Mouse (Mus musculus): Measurements from ENCODE around the gene Gm10912.
"Not testable (repeated sequence)": the region's sequence is repeated elsewhere in the genome, so short reads cannot be mapped to it uniquely, and the experiment has no call there.

Gene Gm10912

DNA sequence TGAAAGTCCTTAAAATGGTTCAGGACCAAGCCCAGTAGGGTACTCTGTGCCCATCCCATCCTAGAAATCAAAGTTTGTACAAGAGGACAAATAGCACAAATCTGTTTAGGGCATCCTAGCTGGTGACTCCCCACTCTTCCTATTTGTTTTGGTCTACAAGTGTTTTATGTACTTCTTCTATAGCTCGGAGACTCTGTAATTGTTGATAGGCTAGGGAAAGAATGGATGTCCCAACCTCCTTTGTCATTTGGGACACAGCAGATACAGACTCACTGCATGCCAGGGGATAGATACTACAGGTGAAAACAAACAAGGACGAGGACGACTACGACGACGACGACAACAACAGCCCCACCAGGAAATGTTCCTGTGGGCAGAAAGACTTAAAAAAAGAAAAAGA is 2.8 kb downstream of the Gm10912 start, which contains the start of gene Gm10799:
Gm10799 (minus strand) TSS at position 101 of the 400 bp plus-strand sequence.
- in situ Hi-C loops (cut with MboI, MseI): not testable (repeated sequence)

- in situ Hi-C loops (cut with MboI, MseI): no loop called here
Observed at GRCm38 (mm10) chr2:104069704-104070185, 4.1 kb downstream of the Gm10912 start, which contains the start of gene Cd59b. Gene Cd59b, plus strand, starts transcription at chr2:104069849.

- in situ Hi-C loops (cut with MboI, MseI): not testable (repeated sequence)
Observed at GRCm38 (mm10) chr2:104078285-104078684, 12.7 kb downstream of the Gm10912 start.

DNA sequence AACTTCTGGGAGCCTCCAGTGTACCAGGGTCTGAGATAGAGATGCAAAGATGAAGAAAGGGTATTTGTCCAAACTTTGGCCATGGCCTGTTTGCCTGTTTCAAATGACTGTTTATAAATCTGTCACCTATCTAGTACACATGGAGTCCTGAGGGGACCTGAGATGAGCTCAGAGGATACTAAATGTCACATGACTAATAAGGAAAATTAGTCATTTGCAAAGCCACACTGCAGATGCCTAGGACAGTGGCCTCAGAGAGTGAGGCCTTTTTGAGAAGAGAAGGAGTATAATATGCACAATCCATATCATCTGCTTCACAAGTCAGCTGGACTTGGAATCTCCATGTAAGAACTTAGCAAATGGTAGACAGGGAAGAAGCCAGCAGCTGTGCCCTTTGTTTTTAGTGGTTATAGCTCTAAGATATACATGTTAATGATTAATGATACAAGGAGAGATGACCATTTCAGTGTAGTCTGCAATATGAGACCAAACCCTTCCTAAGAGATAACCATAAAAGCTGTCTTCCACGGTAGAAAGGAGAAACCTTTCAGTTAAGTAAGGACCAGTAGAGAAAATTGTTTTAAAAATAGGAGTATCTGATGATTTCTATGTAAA is 15.9 kb downstream of the Gm10912 start:
- in situ Hi-C loops (cut with MboI, MseI): not testable (repeated sequence)

- in situ Hi-C loops (cut with MboI, MseI): no loop called here
Observed at GRCm38 (mm10) chr2:104082474-104082873, 16.8 kb downstream of the Gm10912 start.

DNA sequence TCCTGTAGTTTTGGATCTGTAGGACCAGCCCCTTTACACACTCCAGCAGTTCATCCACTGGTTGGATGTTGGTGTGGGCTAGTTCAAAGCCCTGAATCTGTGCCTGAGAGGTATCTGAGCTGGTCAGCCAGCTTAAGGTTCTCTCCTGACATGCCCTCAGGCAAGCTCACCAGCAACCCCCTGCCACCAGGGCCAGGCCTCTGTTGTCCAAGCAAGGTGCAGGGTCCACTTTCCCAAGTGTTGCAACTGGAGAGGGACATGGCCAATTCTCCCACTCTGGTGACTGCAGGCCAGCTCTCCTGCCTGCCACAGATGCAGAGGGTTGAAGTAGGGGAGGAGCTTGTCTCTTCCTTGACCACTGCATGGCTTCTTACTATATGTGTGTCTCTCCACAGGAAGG is 18.4 kb downstream of the Gm10912 start:
- in situ Hi-C loops (cut with MboI, MseI): not testable (repeated sequence)

DNA sequence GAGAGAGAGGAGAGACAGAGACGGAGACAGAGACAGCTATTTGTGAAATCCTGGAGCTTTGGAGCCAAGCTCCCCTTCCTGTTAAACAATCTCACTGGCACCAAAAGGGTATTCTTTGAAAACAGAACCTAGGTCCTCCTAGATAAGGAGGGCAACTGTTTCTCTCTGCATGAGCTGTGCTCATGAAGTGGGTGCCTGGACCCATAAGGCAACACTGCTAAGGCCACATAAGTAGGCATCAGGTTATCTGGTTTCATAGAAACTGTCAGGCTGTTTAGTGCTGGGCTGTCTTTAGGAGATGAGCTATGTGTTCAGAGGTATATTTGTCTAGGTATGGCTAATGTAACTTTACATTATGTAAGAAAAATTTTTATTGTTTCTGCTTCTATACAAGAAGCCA is 21.9 kb downstream of the Gm10912 start:
- in situ Hi-C loops (cut with MboI, MseI): loop anchor here (5.0 kb wide), 1 partner anchor 75 kb away; no protein-coding TSS in a partner anchor

GRCm38 (mm10) chr2:104093305-104093704 is 27.7 kb downstream of the Gm10912 start:
- in situ Hi-C loops (cut with MboI, MseI): no loop called here

DNA sequence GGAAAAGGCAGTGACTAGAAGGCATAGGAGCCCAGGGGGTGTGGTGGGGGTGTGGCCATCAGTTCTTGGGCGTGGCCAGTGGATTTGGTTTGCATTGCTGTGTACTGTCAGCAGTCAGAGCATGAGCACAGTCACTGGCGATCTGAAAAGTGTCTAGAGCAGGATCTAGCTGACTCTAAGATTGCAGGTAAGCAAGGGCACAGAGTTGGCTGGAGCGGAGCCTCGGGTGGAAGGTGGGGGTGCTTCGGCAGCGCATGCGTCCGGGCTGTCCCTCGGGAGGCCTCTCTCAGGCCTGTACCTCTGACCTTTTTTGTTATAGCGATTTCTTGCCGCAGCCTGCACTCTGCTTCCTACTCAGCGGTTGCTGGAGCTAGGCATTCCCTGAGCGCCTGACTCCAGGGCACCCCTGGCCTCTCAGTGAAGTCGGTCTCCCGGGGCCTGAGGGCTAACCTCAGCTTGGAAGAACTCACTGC is 30.2 kb downstream of the Gm10912 start, which contains the start of gene Cd59a:
Cd59a (plus strand) TSS at position 61 of the 473 bp plus-strand sequence.
- in situ Hi-C loops (cut with MboI, MseI): no loop called here

GRCm38 (mm10) chr2:104096256-104096655 is 30.6 kb downstream of the Gm10912 start:
- in situ Hi-C loops (cut with MboI, MseI): no loop called here

DNA sequence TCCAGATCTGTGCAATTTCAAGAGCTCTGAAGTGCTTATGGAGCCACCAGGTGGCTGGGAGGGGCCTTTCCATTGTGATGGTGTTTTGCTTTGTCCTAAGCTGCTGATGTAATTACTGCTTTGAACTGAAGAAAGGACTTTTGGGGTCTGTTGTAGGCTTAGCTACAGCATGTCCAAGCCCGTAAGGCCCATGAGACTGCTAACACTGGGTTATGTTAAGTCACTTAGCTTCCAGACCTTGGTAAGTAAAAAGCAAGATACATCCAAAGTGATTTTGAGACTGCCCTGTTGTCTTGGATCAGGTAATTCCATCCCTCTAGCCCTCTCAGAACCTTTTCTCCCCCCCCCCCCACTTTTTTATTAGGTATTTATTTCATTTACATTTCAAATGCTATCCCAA is 31.2 kb downstream of the Gm10912 start:
- in situ Hi-C loops (cut with MboI, MseI): not testable (repeated sequence)

GRCm38 (mm10) chr2:104097396-104097795 is 31.8 kb downstream of the Gm10912 start:
- in situ Hi-C loops (cut with MboI, MseI): not testable (repeated sequence)

DNA sequence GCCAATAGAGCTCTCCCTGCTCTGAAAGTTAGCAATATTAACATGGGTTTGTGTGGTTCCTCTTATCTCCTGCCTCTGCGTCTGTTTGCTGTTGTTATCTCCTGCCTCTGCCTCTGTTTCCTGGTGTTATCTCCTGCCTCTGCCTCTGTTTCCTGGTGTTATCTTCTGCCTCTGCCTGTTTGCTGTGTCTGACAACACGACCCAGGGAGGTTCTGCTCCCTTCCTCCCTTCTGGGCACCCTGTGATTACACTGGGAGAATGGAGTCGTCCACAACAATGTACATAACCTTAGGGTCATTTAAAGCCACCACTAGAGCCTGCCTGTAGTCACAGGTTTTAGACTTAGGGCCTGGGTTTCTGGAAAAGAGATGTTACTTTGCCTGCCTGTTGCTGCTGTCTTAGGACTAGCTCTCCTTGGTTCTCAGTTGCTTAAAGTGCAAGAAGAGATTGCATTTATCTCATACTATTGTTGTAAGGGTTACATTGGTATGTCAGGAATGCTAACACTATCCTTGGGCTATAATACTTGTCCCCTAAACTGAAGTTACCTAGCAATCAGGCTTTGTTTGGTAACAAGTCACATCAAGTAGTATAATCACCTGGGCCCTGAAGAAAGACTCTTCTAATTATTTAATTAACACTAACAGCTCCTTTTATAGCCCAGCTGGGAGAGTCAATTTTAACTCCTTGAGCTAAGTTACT is 33.1 kb downstream of the Gm10912 start:
- in situ Hi-C loops (cut with MboI, MseI): no loop called here

DNA sequence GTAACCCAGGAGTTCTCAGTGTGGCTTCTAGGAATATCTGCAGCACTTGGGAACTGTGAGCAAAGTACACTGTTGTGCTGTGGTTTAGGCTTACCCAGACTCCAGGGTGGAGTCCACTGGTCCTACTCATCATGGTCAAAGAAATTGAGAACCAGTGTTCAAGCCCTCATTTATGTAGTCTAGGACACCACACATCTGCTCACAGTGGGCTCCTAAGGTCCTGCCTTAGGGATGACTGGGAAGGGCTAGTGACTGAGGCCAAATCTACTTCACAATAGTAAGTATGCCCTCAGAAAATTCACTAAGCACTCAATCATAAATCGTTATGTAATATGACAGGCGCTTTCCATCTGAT is 33.6 kb downstream of the Gm10912 start:
- in situ Hi-C loops (cut with MboI, MseI): no loop called here

GRCm38 (mm10) chr2:104099946-104100345 is 34.3 kb downstream of the Gm10912 start:
- in situ Hi-C loops (cut with MboI, MseI): no loop called here

DNA sequence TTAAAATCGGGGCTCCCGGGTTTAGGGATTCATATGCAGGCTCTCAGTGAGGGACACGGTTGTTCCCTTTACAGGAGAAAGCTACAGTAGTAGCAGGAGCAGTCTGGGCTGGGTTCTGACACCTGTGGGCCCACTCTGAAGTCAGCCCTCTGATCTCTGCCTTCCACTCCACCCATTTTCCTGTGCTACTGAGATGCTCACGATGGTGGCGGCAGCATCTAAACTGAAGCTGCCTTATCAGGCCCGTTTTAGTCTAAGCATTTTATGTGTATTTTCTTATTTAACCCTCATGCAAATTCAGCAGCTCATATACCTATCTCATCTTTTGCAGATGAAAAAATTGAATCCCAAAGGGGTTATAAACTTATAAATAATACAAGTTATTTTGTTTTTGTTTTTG is 39.2 kb downstream of the Gm10912 start:
- in situ Hi-C loops (cut with MboI, MseI): no loop called here

GRCm38 (mm10) chr2:104109021-104109420 is 43.4 kb downstream of the Gm10912 start:
- in situ Hi-C loops (cut with MboI, MseI): not testable (repeated sequence)

DNA sequence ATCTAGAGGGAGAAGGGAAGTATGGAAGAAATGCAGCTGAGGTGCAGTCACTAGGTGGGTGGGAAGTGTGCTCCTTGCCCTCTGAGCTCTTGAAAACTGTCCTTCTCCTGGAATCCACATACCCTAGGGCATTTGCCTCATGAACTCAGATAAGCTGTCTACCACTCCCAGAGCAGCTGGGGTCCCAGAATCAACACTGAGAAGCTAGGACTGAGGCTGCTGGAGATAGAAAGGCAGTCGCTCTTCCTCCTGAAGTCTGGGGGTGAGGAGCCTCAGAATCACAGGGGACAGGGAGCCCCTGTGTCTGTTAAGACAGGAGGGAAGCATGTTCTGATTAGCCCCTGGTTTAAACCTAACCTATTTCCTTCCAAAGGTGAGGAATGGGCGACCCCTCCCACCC is 43.9 kb downstream of the Gm10912 start:
- in situ Hi-C loops (cut with MboI, MseI): no loop called here

DNA sequence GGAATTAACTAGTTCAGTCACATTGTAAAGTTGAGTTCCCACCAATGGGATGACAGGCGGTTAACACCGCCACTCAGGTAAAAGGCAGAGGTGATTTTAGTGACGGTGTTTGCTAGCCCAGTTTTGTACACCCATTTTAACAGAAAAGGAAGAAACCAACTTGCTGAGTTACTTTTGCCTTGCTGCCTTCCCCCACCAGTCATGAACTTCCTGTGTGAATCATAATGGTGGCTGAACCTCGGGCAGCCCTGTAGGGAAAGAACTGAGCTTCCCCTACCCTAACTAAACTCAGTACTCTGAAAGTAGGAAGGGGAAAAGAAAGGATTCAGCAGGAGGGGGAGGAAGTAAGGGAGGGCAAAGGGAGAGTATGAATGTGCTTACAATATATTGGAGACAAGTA is 44.4 kb downstream of the Gm10912 start:
- in situ Hi-C loops (cut with MboI, MseI): no loop called here

DNA sequence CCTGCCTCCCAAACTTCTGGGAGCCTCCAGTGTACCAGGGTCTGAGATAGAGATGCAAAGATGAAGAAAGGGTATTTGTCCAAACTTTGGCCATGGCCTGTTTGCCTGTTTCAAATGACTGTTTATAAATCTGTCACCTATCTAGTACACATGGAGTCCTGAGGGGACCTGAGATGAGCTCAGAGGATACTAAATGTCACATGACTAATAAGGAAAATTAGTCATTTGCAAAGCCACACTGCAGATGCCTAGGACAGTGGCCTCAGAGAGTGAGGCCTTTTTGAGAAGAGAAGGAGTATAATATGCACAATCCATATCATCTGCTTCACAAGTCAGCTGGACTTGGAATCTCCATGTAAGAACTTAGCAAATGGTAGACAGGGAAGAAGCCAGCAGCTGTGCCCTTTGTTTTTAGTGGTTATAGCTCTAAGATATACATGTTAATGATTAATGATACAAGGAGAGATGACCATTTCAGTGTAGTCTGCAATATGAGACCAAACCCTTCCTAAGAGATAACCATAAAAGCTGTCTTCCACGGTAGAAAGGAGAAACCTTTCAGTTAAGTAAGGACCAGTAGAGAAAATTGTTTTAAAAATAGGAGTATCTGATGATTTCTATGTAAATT is 45.7 kb downstream of the Gm10912 start:
- in situ Hi-C loops (cut with MboI, MseI): not testable (repeated sequence)

GRCm38 (mm10) chr2:104113563-104113962 is 47.9 kb downstream of the Gm10912 start:
- in situ Hi-C loops (cut with MboI, MseI): not testable (repeated sequence)

- in situ Hi-C loops (cut with MboI, MseI): no loop called here
Observed at GRCm38 (mm10) chr2:104114898-104115297, 49.3 kb downstream of the Gm10912 start.

Measured in T-helper 2 cell (primary cell).